Mouse (Mus musculus) liver, adult 2 months (tissue): ENCODE results near the gene Ptprc. TPM values are rescaled to one million over a fixed set of nuclear protein-coding genes. Genes with fewer than 3 reads are reported as not detected.

Source experiments
- DNase-seq: peaks from one replicate; pipeline ENCODE4 v3.0.0-alpha.2; 2011; ENCODE audit warnings: low read depth, low spot score; ENCODE audit errors: extremely low read depth
- H3K27ac ChIP-seq: fragments of 200-500 bp; replicated peaks from 2 replicates; pipeline ENCODE4 v1.5.1; 2012; ENCODE audit warnings: low read depth, mild to moderate bottlenecking, control low read depth, inconsistent platforms, low read length; ENCODE audit not compliant: insufficient read depth
- H3K27me3 ChIP-seq: fragments of 200-500 bp; 2 replicates; pipeline ENCODE4 v1.6.1; 2012; ENCODE audit warnings: mild to moderate bottlenecking, moderate library complexity, low read length, inconsistent platforms; ENCODE audit not compliant: control insufficient read depth, insufficient read depth
- H3K36me3 ChIP-seq: fragments of 200-500 bp; 2 replicates; pipeline ENCODE4 v1.6.1; 2012; ENCODE audit warnings: low read length, inconsistent platforms; ENCODE audit not compliant: control insufficient read depth, insufficient read depth
- H3K4me1 ChIP-seq: fragments of 200-500 bp; 2 replicates; pipeline ENCODE4 v1.6.1; 2011; ENCODE audit warnings: low read length; ENCODE audit not compliant: control insufficient read depth, insufficient read depth
- H3K4me3 ChIP-seq: fragments of 200-500 bp; 2 replicates; pipeline ENCODE4 v1.5.1; 2011; ENCODE audit warnings: low read depth, mild to moderate bottlenecking, control low read depth, low read length, moderate library complexity; ENCODE audit not compliant: insufficient read depth
- H3K79me2 ChIP-seq: fragments of 200-500 bp; 2 replicates; pipeline ENCODE4 v1.6.1; 2012; ENCODE audit warnings: inconsistent platforms, mild to moderate bottlenecking, low read length, moderate library complexity; ENCODE audit not compliant: control insufficient read depth, insufficient read depth
- H3K9ac ChIP-seq: fragments of 200-500 bp; 2 replicates; pipeline ENCODE4 v1.6.1; 2012; ENCODE audit warnings: low read depth, mild to moderate bottlenecking, control low read depth, inconsistent platforms, low read length
- CTCF ChIP-seq: fragments of 200-500 bp; IDR thresholded peaks from 2 replicates; pipeline ENCODE4 v1.5.1; 2011; ENCODE audit warnings: low read depth, low read length, control low read depth
- POLR2A ChIP-seq: fragments of 200-500 bp; IDR thresholded peaks from 2 replicates; pipeline ENCODE4 v1.6.1; 2011; ENCODE audit warnings: low read length, control low read depth; ENCODE audit not compliant: insufficient read depth; ENCODE audit errors: extremely low read depth
- WGBS: fragments of 180-500 bp; shearing (Covaris S2); methylation state at CpG from one replicate; pipeline ENCODE4 v1.1.7; 2018; 5-methylcytosine and 5-hydroxymethylcytosine counted together
- polyA plus RNA-seq: library from polyadenylated mRNA; depleted of rRNA; stranded (reverse); fragments of >200 nt; gene quantifications from 2 replicates; pipeline ENCODE4 v1.2.3, GENCODE M21; 2012
- total RNA-seq: library from RNA; depleted of rRNA; stranded (reverse); fragments of >200 nt; gene quantifications from 2 replicates; pipeline ENCODE4 v1.2.3, GENCODE M21; 2014

The Ptprc gene
- total and polyA plus RNA-seq, 2 experiments: 3.4 to 13.7 TPM

DNA sequence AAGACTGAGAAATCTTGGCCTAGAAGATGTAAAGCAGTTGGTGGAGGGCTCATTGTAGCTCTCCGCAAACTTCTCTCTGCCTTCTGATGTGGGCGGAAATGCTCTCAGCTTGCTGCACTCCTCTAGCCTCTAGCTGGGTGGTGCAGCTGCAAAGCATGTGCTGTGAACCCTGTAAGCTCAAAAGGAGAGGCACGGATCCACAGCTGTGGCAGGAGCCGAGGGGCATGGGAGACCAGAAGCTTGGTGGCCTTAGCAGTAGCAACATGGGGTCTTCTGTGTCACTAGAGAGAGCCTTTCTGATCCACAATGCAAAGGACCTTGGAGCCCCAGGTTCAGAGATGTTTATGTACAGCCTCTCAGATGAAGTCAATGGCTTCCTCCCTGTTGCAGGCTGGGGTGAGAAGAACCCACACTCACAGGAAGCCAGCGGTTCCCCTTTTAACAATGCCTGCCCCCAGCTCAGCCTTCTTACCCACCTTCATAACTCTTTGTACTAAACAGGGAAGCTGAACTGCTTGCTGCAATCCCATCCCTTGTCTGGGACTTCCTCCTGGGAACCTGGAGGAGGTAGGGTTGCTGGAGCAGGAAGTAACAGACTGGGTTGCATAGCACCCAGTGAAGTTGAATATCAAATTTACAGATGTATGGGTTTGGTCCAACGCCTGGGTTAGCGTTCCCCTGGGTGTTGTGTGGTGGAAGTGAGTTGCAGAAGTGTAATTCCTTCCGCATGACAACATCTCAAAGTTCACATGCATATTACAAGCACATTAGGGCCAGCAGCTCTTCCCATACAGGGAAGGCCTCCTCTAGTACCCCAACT lies 16.4 kb upstream of the Ptprc start:
- H3K27me3 ChIP-seq: no peaks in the 10 kb centered on the region
- DNase-seq: peak; percentile 24
- no peaks in the 10 kb centered on the region for H3K79me2 ChIP-seq
- no peak for TF ChIP-seq POLR2A
- no peak for TF ChIP-seq CTCF
- no peak overlapping the region for H3K4me3 ChIP-seq
- H3K36me3 ChIP-seq: no peaks in the 10 kb centered on the region
- 74% methylated on average over 8 of the region's 8 CpGs for WGBS
- H3K4me1 ChIP-seq: no peaks in the 10 kb centered on the region
- peak overlapping the region; percentile 29; the same call in 1 of the 2 replicates for H3K27ac ChIP-seq
- H3K9ac ChIP-seq: no peak overlapping the region

GRCm38 (mm10) chr1:138188131-138188530 lies 12.6 kb upstream of the Ptprc start:
- H3K36me3 ChIP-seq: no peaks in the 10 kb centered on the region
- H3K4me1 ChIP-seq: no peaks in the 10 kb centered on the region
- no peaks in the 10 kb centered on the region for H3K79me2 ChIP-seq
- TF ChIP-seq POLR2A: no peak
- no peak for TF ChIP-seq CTCF
- DNase-seq: no peak
- no peak overlapping the region for H3K9ac ChIP-seq
- 81% methylated on average over 4 of the region's 4 CpGs for WGBS
- H3K27me3 ChIP-seq: no peaks in the 10 kb centered on the region
- no peak overlapping the region for H3K27ac ChIP-seq
- no peak overlapping the region for H3K4me3 ChIP-seq

GRCm38 (mm10) chr1:138185904-138186303 lies 10.4 kb upstream of the Ptprc start:
- TF ChIP-seq POLR2A (no peak), CTCF (no peak)
- no peak overlapping the region for H3K27ac ChIP-seq
- no peak overlapping the region for H3K4me3 ChIP-seq
- H3K9ac ChIP-seq: no peak overlapping the region
- H3K79me2 ChIP-seq: no peaks in the 10 kb centered on the region
- 62% methylated on average over 4 of the region's 4 CpGs for WGBS
- no peaks in the 10 kb centered on the region for H3K36me3 ChIP-seq
- no peak for DNase-seq
- H3K4me1 ChIP-seq: no peaks in the 10 kb centered on the region
- no peaks in the 10 kb centered on the region for H3K27me3 ChIP-seq

DNA sequence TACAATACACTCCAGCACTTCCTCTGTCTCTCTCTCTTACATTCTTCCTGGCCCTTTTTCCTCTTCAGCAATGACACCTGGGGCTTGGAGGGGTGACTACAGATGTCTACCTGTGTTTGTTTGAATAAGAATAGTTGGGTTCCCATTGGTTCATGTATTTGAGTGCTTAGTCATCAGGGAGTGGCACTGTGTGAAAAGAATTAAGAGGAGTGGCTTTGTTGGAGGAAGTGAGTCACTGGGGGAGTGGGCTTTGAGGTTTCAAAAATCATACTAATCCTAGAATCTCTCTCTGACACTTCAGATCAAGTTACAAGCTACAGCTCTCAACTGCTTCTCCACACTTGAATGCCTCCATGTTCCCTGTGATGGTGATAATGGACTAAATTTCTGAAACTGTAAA lies 4.6 kb upstream of the Ptprc start:
- H3K27me3 ChIP-seq: no peaks in the 10 kb centered on the region
- H3K9ac ChIP-seq: no peak overlapping the region
- H3K4me3 ChIP-seq: no peak overlapping the region
- no peaks in the 10 kb centered on the region for H3K79me2 ChIP-seq
- no peaks in the 10 kb centered on the region for H3K4me1 ChIP-seq
- no peak overlapping the region for H3K27ac ChIP-seq
- no peak for DNase-seq
- no peak for TF ChIP-seq POLR2A
- TF ChIP-seq CTCF: no peak
- H3K36me3 ChIP-seq: no peaks in the 10 kb centered on the region

DNA sequence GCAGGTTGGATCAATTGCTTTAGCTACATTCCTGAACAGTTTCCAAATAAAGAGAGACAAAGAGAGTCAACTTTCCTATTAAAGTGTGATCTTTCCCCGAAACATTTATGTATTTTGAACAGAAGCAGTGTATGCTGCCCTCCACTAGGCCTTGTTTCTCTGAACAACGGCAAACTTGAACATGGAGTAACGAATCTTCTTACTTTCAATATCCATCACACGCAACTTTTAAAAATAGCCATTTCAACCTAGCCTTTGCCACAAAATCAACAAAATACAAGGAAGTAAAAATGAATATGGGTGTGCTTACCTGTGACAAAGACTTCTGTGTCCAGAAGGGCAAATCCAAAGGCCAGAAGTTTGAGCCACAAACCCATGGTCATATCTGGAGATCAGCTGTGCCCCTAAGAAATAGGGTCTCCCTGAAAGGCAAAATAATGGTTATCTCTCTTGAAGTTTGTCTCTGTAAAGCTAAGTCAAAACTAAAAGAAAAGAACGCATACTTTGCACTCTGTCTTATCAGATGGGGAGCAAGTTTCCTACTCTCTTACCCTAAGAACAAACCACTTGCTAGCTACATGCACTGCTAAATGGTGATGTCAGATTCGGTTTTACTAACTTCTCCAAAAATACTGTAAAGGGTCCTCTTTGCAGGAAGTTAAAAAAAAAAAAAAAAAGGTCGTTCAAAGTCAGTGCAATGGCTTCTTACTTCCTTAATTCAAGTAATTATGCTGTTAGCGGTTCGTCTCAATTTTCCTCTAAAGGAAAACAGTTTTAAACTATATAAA lies 609 bp downstream of the Ptprc start:
- Histone ChIP-seq H3K27me3 (no peaks in the 10 kb centered on the region), H3K27ac (no peak overlapping the region), H3K9ac (no peak overlapping the region), H3K4me3 (peak overlapping the region; percentile 30; the same call in 1 of the 2 replicates), H3K36me3 (no peaks in the 10 kb centered on the region), H3K4me1 (no peaks in the 10 kb centered on the region), H3K79me2 (no peaks in the 10 kb centered on the region)
- no peak for TF ChIP-seq CTCF
- TF ChIP-seq POLR2A: no peak
- peak; percentile 48 for DNase-seq
- WGBS: 76% methylated on average over 9 of the region's 9 CpGs
